Mouse (Mus musculus) frontal cortex, adult 2 months (tissue): Measurements from ENCODE around the gene Surf2. TPM values are rescaled to one million over a fixed set of nuclear protein-coding genes. Genes with fewer than 3 reads are reported as not detected.
"Not testable (repeated sequence)": the region's sequence is repeated elsewhere in the genome, so short reads cannot be mapped to it uniquely, and the experiment has no call there.

Source experiments
- DNase-seq, 2 experiments: peaks; one replicate each; pipeline ENCODE4 v3.0.0; 2022; ENCODE audit warnings: low spot score in 1 of 2; ENCODE audit errors: extremely low spot score in 1 of 2
- polyA plus RNA-seq: library from polyadenylated mRNA; depleted of rRNA; stranded (reverse); fragments of >200 nt; gene quantifications from 2 replicates; pipeline ENCODE4 v1.2.3, GENCODE M21; 2012; rRNA removed

The Surf2 gene
- polyA plus RNA-seq: 54.6 and 58.2 TPM in 2 replicates

- DNase-seq: peak; percentile 81 to 88
These were observed at the start of gene Surf2, which contains the start of gene Surf1 for GRCm38 (mm10) chr2:26915927-26916728. Gene Surf2, plus strand, starts transcription at chr2:26916367. Gene Surf1, minus strand, starts transcription at chr2:26916530.

- DNase-seq: no peak
These were observed 45.5 kb upstream of the Surf2 start for GRCm38 (mm10) chr2:26870666-26871065.

- no peak for DNase-seq
These were observed 37.6 kb upstream of the Surf2 start for GRCm38 (mm10) chr2:26878571-26878970.

- not testable (repeated sequence) for DNase-seq
These were observed 30.6 kb upstream of the Surf2 start for GRCm38 (mm10) chr2:26885541-26885940.

GRCm38 (mm10) chr2:26886170-26886569, 30.0 kb upstream of the Surf2 start:
- not testable (repeated sequence) for DNase-seq

GRCm38 (mm10) chr2:26895898-26896297, 20.3 kb upstream of the Surf2 start:
- no peak for DNase-seq

- no peak for DNase-seq
These were observed 15.4 kb upstream of the Surf2 start for GRCm38 (mm10) chr2:26900731-26901130.

- no peak for DNase-seq
These were observed 14.2 kb upstream of the Surf2 start for GRCm38 (mm10) chr2:26901834-26902400.

GRCm38 (mm10) chr2:26902467-26903220, 13.5 kb upstream of the Surf2 start, which contains the start of gene Surf6:
Gene Surf6, minus strand, starts transcription at chr2:26902879.
- DNase-seq: peak; percentile 95 to 98

- no peak for DNase-seq
These were observed 12.9 kb upstream of the Surf2 start for GRCm38 (mm10) chr2:26903311-26903710.

GRCm38 (mm10) chr2:26905936-26906335, 10.2 kb upstream of the Surf2 start:
- DNase-seq: no peak

- no peak for DNase-seq
These were observed 9.7 kb upstream of the Surf2 start for GRCm38 (mm10) chr2:26906431-26906830.

GRCm38 (mm10) chr2:26907109-26907508, 9.1 kb upstream of the Surf2 start:
- no peak for DNase-seq

GRCm38 (mm10) chr2:26908710-26909386, 7.3 kb upstream of the Surf2 start:
- DNase-seq: no peak

- no peak for DNase-seq
These were observed 6.8 kb upstream of the Surf2 start for GRCm38 (mm10) chr2:26909387-26909784.

GRCm38 (mm10) chr2:26910124-26910993, 5.8 kb upstream of the Surf2 start, which contains the start of the genes Med22 and Rpl7a:
Gene Med22, minus strand, starts transcription at chr2:26910677.
Gene Rpl7a, plus strand, starts transcription at chr2:26910764.
- peak; percentile 99 to 100 for DNase-seq

- peak in 1 of 2 experiments; percentile 54 for DNase-seq
These were observed 5.0 kb upstream of the Surf2 start for GRCm38 (mm10) chr2:26910994-26911765.

- no peak for DNase-seq
These were observed 3.9 kb upstream of the Surf2 start for GRCm38 (mm10) chr2:26912253-26912770.
